Comparison of ENCODE assay signal across 28 mouse cellular contexts in genomic region chr4:59248035-59248434, GRCm38 (mm10). TPM values are rescaled to one million over a fixed set of nuclear protein-coding genes. Genes with fewer than 3 reads are reported as not detected.
DNase-seq lines count a peak whose midpoint lies in the region; ATAC-seq and TF ChIP-seq lines count a peak whose summit lies in the region.
"Had no signal": no experiment of that assay in that cellular context is flagged by ENCODE, and none has a peak within 500 bp of the region (broad histone marks: within the 10 kb centered on the region; RNA-seq: fewer than 3 reads in every experiment).

No protein-coding gene starts in this region.

- H3K27me3 ChIP-seq in heart, embryonic 11.5 days (ENCODE audit: control insufficient read depth, insufficient read depth, low read length): no peaks in the 10 kb centered on the region
- H3K27me3 ChIP-seq in MEL (ENCODE audit: control insufficient read depth in 1 of 2, insufficient read depth in 2 of 2, low read length in 2 of 2): no peaks in the 10 kb centered on the region
- H3K27me3 ChIP-seq in liver, embryonic 12.5 days (replicated peaks): no peaks in the 10 kb centered on the region
- H3K27me3 ChIP-seq: CH12.LX; forebrain, embryonic 13.5 days; heart, embryonic 15.5 days; hindbrain, embryonic 15.5 days; limb, embryonic 12.5 days; neural tube, embryonic 12.5 days had no signal

- no peaks in the 10 kb centered on the region for H3K4me1 ChIP-seq in heart, embryonic 11.5 days (ENCODE audit: control insufficient read depth, insufficient read depth, low read length)
- H3K4me1 ChIP-seq in MEL (ENCODE audit: control insufficient read depth in 1 of 2, insufficient read depth in 2 of 2, low read length in 2 of 2): peaks cover 36 to 44% of the 10 kb centered on the region in 2 experiments
- peaks cover 91% of the 10 kb centered on the region for H3K4me1 ChIP-seq in liver, embryonic 12.5 days
- H3K4me1 ChIP-seq: forebrain, embryonic 13.5 days; heart, embryonic 15.5 days; hindbrain, embryonic 15.5 days; limb, embryonic 12.5 days; neural tube, embryonic 12.5 days had no signal

- TF ChIP-seq RAD21 in MEL (IDR thresholded peaks at IDR 0.05; ENCODE audit: low read depth, low read length): no peak

- H3K4me2 ChIP-seq in heart, embryonic 11.5 days: no peak overlapping the region
- H3K4me2 ChIP-seq in liver, embryonic 12.5 days: peak overlapping the region; percentile 40
- H3K4me2 ChIP-seq: forebrain, embryonic 13.5 days; heart, embryonic 15.5 days; hindbrain, embryonic 15.5 days; limb, embryonic 12.5 days; neural tube, embryonic 12.5 days had no signal

- TF ChIP-seq EP300 in MEL (IDR thresholded peaks at IDR 0.05; ENCODE audit: low read depth in 1 of 2, low read length in 2 of 2): no peak

- no peak for TF ChIP-seq CTCF in MEL (IDR thresholded peaks at IDR 0.05 in 2 of 3, conservative IDR thresholded peaks at IDR 0.05 in 1 of 3; ENCODE audit: control insufficient read depth in 1 of 3, insufficient read depth in 1 of 3, low read depth in 2 of 3, low read length in 3 of 3, poor library complexity in 1 of 3, severe bottlenecking in 1 of 3)

- DNase-seq in heart, adult 9 months (ENCODE audit: low spot score in 2 of 2): no peak
- DNase-seq in MEL (ENCODE audit: low read depth, low spot score): peak; percentile 46
- no peak for DNase-seq in cerebellum, adult 18-20 months
- DNase-seq in adrenal gland, adult (ENCODE audit: inconsistent age in 2 of 2, low spot score in 1 of 2): no peak
- DNase-seq in urinary bladder, postnatal 10 days (ENCODE audit: low spot score): no peak
- DNase-seq: adrenal gland, postnatal 14 days; cerebellum, adult 11 months; cerebellum, postnatal 14 days; gastrocnemius, postnatal 10 days; heart, adult 11 months; heart, postnatal 36 days; kidney, adult 2 months; kidney, postnatal 10 days; lung, adult 2 months; lung, postnatal 14 days; midbrain, embryonic 14.5 days; thymus, postnatal 25 days had no signal

- H3K9ac ChIP-seq in heart, embryonic 11.5 days (ENCODE audit: low read depth, low read length): no peak overlapping the region
- peak overlapping the region; percentile 4; the same call in 1 of the 2 replicates for H3K9ac ChIP-seq in MEL (ENCODE audit: control insufficient read depth, low read depth, low read length, poor library complexity, severe bottlenecking)
- H3K9ac ChIP-seq in liver, embryonic 12.5 days: peak overlapping the region; percentile 37; the same call in 1 of the 2 replicates
- H3K9ac ChIP-seq: forebrain, embryonic 13.5 days; heart, embryonic 15.5 days; hindbrain, embryonic 15.5 days; limb, embryonic 12.5 days; neural tube, embryonic 12.5 days had no signal

- H3K9me3 ChIP-seq in heart, embryonic 11.5 days (replicated peaks; ENCODE audit: control insufficient read depth, low read length): no peaks in the 10 kb centered on the region
- no peaks in the 10 kb centered on the region for H3K9me3 ChIP-seq in MEL (replicated peaks; ENCODE audit: insufficient read depth, low read length)
- H3K9me3 ChIP-seq in liver, embryonic 12.5 days (replicated peaks): no peaks in the 10 kb centered on the region
- H3K9me3 ChIP-seq: forebrain, embryonic 13.5 days; G1E; heart, embryonic 15.5 days; hindbrain, embryonic 15.5 days; limb, embryonic 12.5 days; neural tube, embryonic 12.5 days had no signal

- no peaks in the 10 kb centered on the region for H3K36me3 ChIP-seq in heart, embryonic 11.5 days (ENCODE audit: control insufficient read depth, insufficient read depth, low read length)
- peaks cover 0 to 50% of the 10 kb centered on the region in 2 experiments; a peak in 2 of 4 replicates for H3K36me3 ChIP-seq in MEL (ENCODE audit: control insufficient read depth in 1 of 2, insufficient read depth in 2 of 2, low read length in 2 of 2)
- no peaks in the 10 kb centered on the region for H3K36me3 ChIP-seq in liver, embryonic 12.5 days
- H3K36me3 ChIP-seq: G1E; heart, embryonic 15.5 days; hindbrain, embryonic 15.5 days; limb, embryonic 12.5 days; neural tube, embryonic 12.5 days had no signal

- TF ChIP-seq POLR2A in MEL (IDR thresholded peaks at IDR 0.05; ENCODE audit: control insufficient read depth in 1 of 2, insufficient read depth in 1 of 2, low read depth in 1 of 2, low read length in 2 of 2, poor library complexity in 1 of 2): no peak

- H3K4me3 ChIP-seq in heart, embryonic 11.5 days (ENCODE audit: low read depth, low read length): no peak overlapping the region
- H3K4me3 ChIP-seq in MEL (ENCODE audit: control insufficient read depth in 1 of 2, insufficient read depth in 1 of 2, low read depth in 2 of 2, low read length in 2 of 2): 0 out of 4 replicates have a peak overlapping the region, but pooled peaks of 1 of the 2 experiments have one; percentile 11
- H3K4me3 ChIP-seq in liver, embryonic 12.5 days: no peak overlapping the region
- H3K4me3 ChIP-seq: forebrain, embryonic 13.5 days; heart, embryonic 15.5 days; hindbrain, embryonic 15.5 days; limb, embryonic 12.5 days; neural tube, embryonic 12.5 days had no signal

- H3K79me2 ChIP-seq in MEL (ENCODE audit: control insufficient read depth, insufficient read depth, low read length, poor library complexity): no peaks in the 10 kb centered on the region

- ATAC-seq in heart, embryonic 11.5 days (replicated peaks; ENCODE audit: insufficient number of reproducible peaks, low FRiP score, low TSS enrichment): no peak
- ATAC-seq in liver, embryonic 12.5 days: peak; percentile 47; the same call in 1 of the 2 replicates
- peak; percentile 15; the same call in 1 of the 2 replicates for ATAC-seq in megakaryocyte progenitor cell, adult 5-6 weeks (replicated peaks; ENCODE audit: poor library complexity)
- ATAC-seq: activated CD4-positive, CD25-positive, alpha-beta regulatory T cell, adult 4 months; forebrain, embryonic 13.5 days had no signal

- peak overlapping the region; percentile 78; the same call in 1 of the 2 replicates for H3K27ac ChIP-seq in heart, embryonic 11.5 days (ENCODE audit: low read depth, low read length)
- peak overlapping the region; percentile 61 for H3K27ac ChIP-seq in MEL (ENCODE audit: control insufficient read depth, low read depth, low read length)
- H3K27ac ChIP-seq in liver, embryonic 12.5 days: peak overlapping the region; percentile 95
- H3K27ac ChIP-seq: forebrain, embryonic 13.5 days; heart, embryonic 15.5 days; hindbrain, embryonic 15.5 days; limb, embryonic 12.5 days; neural tube, embryonic 12.5 days had no signal

TF ChIP-seq in MEL, 35 proteins besides CTCF, POLR2A, EP300 and RAD21:
- TF ChIP-seq E2F4 (IDR thresholded peaks at IDR 0.05; ENCODE audit: borderline replicate concordance, low read depth, low read length) (no peak), GATA1 (IDR thresholded peaks at IDR 0.05; ENCODE audit: low read depth, low read length) (peak; percentile 69), ELF1 (IDR thresholded peaks at IDR 0.05; ENCODE audit: low read depth, low read length) (peak; percentile 35; the same call in 1 of the 2 replicates), BHLHE40 (IDR thresholded peaks at IDR 0.05; ENCODE audit: borderline replicate concordance, low read depth, low read length) (no peak), POLR2AphosphoS5 (IDR thresholded peaks at IDR 0.05; ENCODE audit: borderline replicate concordance, low read depth, low read length) (no peak), ETS1 (IDR thresholded peaks at IDR 0.05; ENCODE audit: low read depth, low read length) (peak; percentile 46), MAX (IDR thresholded peaks at IDR 0.05; ENCODE audit: low read length) (no peak)

RNA-seq across cellular contexts. Expression of gene Ugcg, which starts 59.0 kb away (rescaled TPM):
- polyA plus RNA-seq in heart, embryonic 11.5 days (2014; fragmentation: Nextera tagmentation; extraction: Ambion mirVana): 10.7 and 14.8 TPM in 2 replicates
- 39.1 and 45.4 TPM in 2 replicates for total RNA-seq in MEL (2012; rRNA removed)
- 10 to 100 TPM in 1 of 2 experiments, not detected in 1; 30.8 TPM for polyA plus RNA-seq in MEL (2012; ENCODE audit: insufficient read depth in 1 of 2, insufficient read length in 2 of 2, low read depth in 1 of 2, low replicate concordance in 2 of 2, missing spikeins in 1 of 2)
- 14.2 and 14.4 TPM in 2 replicates for polyA plus RNA-seq in liver, embryonic 12.5 days (2016; fragmentation: Nextera tagmentation; extraction: Ambion mirVana)
- total RNA-seq in megakaryocyte progenitor cell, adult 5-6 weeks (2015): 65.5 and 90.4 TPM in 2 replicates
- 37.4 and 62.2 TPM in 2 replicates for total RNA-seq in megakaryocyte progenitor cell, adult 5-6 weeks (2017)
